Mouse (Mus musculus) MEL (cell line): ENCODE measurements around the gene Eps15. TPM values are rescaled to one million over a fixed set of nuclear protein-coding genes. Genes with fewer than 3 reads are reported as not detected.

ENCODE experiments used
- DNase-seq: peaks from one replicate; pipeline ENCODE4 v3.0.0; 2011; ENCODE audit warnings: low read depth, low spot score
- H3K27ac ChIP-seq: 2 replicates; pipeline ENCODE4 v1.5.1; 2012; ENCODE audit warnings: low read depth, mild to moderate bottlenecking, control low read depth, low read length, moderate library complexity; ENCODE audit not compliant: control insufficient read depth
- H3K27me3 ChIP-seq, 2 experiments: fragments of 150-350 bp in 1 of 2; sonication (generic) in 1 of 2; 2 replicates each; pipeline ENCODE4 v1.6.1; 2012; ENCODE audit warnings: low read length in 2 of 2, mild to moderate bottlenecking in 2 of 2, improper control_type of control experiment in 1 of 2, moderate library complexity in 1 of 2; ENCODE audit not compliant: insufficient read depth in 2 of 2, control insufficient read depth in 1 of 2
- H3K36me3 ChIP-seq, 2 experiments: 2 replicates each; pipeline ENCODE4 v1.6.1; 2012 to 2014; ENCODE audit warnings: low read length in 2 of 2, improper control_type of control experiment in 1 of 2, inconsistent platforms in 1 of 2, mild to moderate bottlenecking in 1 of 2; ENCODE audit not compliant: insufficient read depth in 2 of 2, control insufficient read depth in 1 of 2
- H3K4me1 ChIP-seq, 2 experiments: fragments of 150-350 bp in 1 of 2; sonication (generic) in 1 of 2; 2 replicates each; pipeline ENCODE4 v1.6.1; 2012; ENCODE audit warnings: low read length in 2 of 2, improper control_type of control experiment in 1 of 2, mild to moderate bottlenecking in 1 of 2; ENCODE audit not compliant: insufficient read depth in 2 of 2, control insufficient read depth in 1 of 2
- H3K4me3 ChIP-seq, 2 experiments: fragments of 150-350 bp in 1 of 2; sonication (generic) in 1 of 2; 2 replicates each; pipeline ENCODE4 v1.5.1; 2012; ENCODE audit warnings: low read depth in 2 of 2, low read length in 2 of 2, mild to moderate bottlenecking in 2 of 2, moderate library complexity in 2 of 2, control low read depth in 1 of 2, improper control_type of control experiment in 1 of 2; ENCODE audit not compliant: control insufficient read depth in 1 of 2, insufficient read depth in 1 of 2
- H3K79me2 ChIP-seq: 2 replicates; pipeline ENCODE4 v1.6.1; 2012; ENCODE audit warnings: mild to moderate bottlenecking, low read length, moderate library complexity; ENCODE audit not compliant: control insufficient read depth, poor library complexity, insufficient read depth
- H3K9ac ChIP-seq: 2 replicates; pipeline ENCODE4 v1.6.1; 2012; ENCODE audit warnings: low read depth, mild to moderate bottlenecking, control low read depth, low read length, moderate library complexity; ENCODE audit not compliant: control insufficient read depth, poor library complexity, severe bottlenecking
- H3K9me3 ChIP-seq: fragments of 150-350 bp; sonication (generic); replicated peaks from 2 replicates; pipeline ENCODE4 v1.6.1; 2012; ENCODE audit warnings: mild to moderate bottlenecking, low read length, improper control_type of control experiment, moderate library complexity; ENCODE audit not compliant: insufficient read depth
- BHLHE40 ChIP-seq: IDR thresholded peaks from 2 replicates; pipeline ENCODE4 v1.6.1; 2012; ENCODE audit warnings: low read depth, mild to moderate bottlenecking, inconsistent platforms, low read length, improper control_type of control experiment, borderline replicate concordance
- CTCF ChIP-seq, 3 experiments: IDR thresholded peaks in 2 of 3; conservative IDR thresholded peaks in 1 of 3; 2 replicates each; pipeline ENCODE4 v1.5.1; 2011 to 2012; ENCODE audit warnings: low read length in 3 of 3, low read depth in 2 of 3, mild to moderate bottlenecking in 2 of 3, improper control_type of control experiment in 1 of 3, inconsistent platforms in 1 of 3, mixed read lengths in 1 of 3, moderate library complexity in 1 of 3; ENCODE audit not compliant: control insufficient read depth in 1 of 3, insufficient read depth in 1 of 3, poor library complexity in 1 of 3, severe bottlenecking in 1 of 3
- ELF1 ChIP-seq: IDR thresholded peaks from 2 replicates; pipeline ENCODE4 v1.6.1; 2014; ENCODE audit warnings: low read depth, mild to moderate bottlenecking, inconsistent platforms, low read length, improper control_type of control experiment, moderate library complexity
- EP300 ChIP-seq, 2 experiments: IDR thresholded peaks; 2 replicates each; pipeline ENCODE4 v1.6.1; 2011; ENCODE audit warnings: improper control_type of control experiment in 2 of 2, low read length in 2 of 2, low read depth in 1 of 2, mild to moderate bottlenecking in 1 of 2
- ETS1 ChIP-seq: IDR thresholded peaks from 2 replicates; pipeline ENCODE4 v1.6.1; 2012; ENCODE audit warnings: low read depth, mild to moderate bottlenecking, inconsistent platforms, low read length, improper control_type of control experiment, moderate library complexity
- GABPA ChIP-seq: IDR thresholded peaks from 2 replicates; pipeline ENCODE4 v1.6.1; 2012; ENCODE audit warnings: low read depth, mild to moderate bottlenecking, inconsistent platforms, low read length, improper control_type of control experiment, moderate library complexity
- GATA1 ChIP-seq: IDR thresholded peaks from 2 replicates; pipeline ENCODE4 v1.6.1; 2011; ENCODE audit warnings: low read depth, low read length, improper control_type of control experiment
- HCFC1 ChIP-seq: IDR thresholded peaks from 2 replicates; pipeline ENCODE4 v1.6.1; 2012; ENCODE audit warnings: low read depth, mild to moderate bottlenecking, inconsistent platforms, low read length, improper control_type of control experiment, moderate library complexity
- JUND ChIP-seq: IDR thresholded peaks from 2 replicates; pipeline ENCODE4 v1.6.1; 2011; ENCODE audit warnings: low read depth, mild to moderate bottlenecking, improper control_type of control experiment, low read length
- MAFK ChIP-seq: IDR thresholded peaks from 2 replicates; pipeline ENCODE4 v1.6.1; 2011; ENCODE audit warnings: low read depth, mild to moderate bottlenecking, low read length, improper control_type of control experiment, borderline replicate concordance
- MAX ChIP-seq: IDR thresholded peaks from 2 replicates; pipeline ENCODE4 v1.6.1; 2011; ENCODE audit warnings: low read length, improper control_type of control experiment
- MEF2A ChIP-seq: IDR thresholded peaks from 2 replicates; pipeline ENCODE4 v1.6.1; 2014; ENCODE audit warnings: low read depth, mild to moderate bottlenecking, inconsistent platforms, low read length, improper control_type of control experiment; ENCODE audit not compliant: poor library complexity, insufficient replicate concordance, severe bottlenecking; ENCODE audit errors: extremely low read depth
- MXI1 ChIP-seq: IDR thresholded peaks from 2 replicates; pipeline ENCODE4 v1.6.1; 2011; ENCODE audit warnings: mild to moderate bottlenecking, low read depth, low read length, improper control_type of control experiment
- MYB ChIP-seq: IDR thresholded peaks from 2 replicates; pipeline ENCODE4 v1.6.1; 2011; ENCODE audit warnings: mild to moderate bottlenecking, low read depth, low read length, improper control_type of control experiment
- MYC ChIP-seq: IDR thresholded peaks from 2 replicates; pipeline ENCODE4 v1.6.1; 2011; ENCODE audit warnings: low read depth, mild to moderate bottlenecking, low read length, improper control_type of control experiment, moderate library complexity
- NELFE ChIP-seq: IDR thresholded peaks from 2 replicates; pipeline ENCODE4 v1.6.1; 2011; ENCODE audit warnings: low read depth, low read length, improper control_type of control experiment
- POLR2A ChIP-seq, 2 experiments: IDR thresholded peaks; 2 replicates each; pipeline ENCODE4 v1.6.1; 2011 to 2012; ENCODE audit warnings: low read length in 2 of 2, mild to moderate bottlenecking in 2 of 2, control low read depth in 1 of 2, improper control_type of control experiment in 1 of 2, low read depth in 1 of 2, moderate library complexity in 1 of 2; ENCODE audit not compliant: control insufficient read depth in 1 of 2, insufficient read depth in 1 of 2, poor library complexity in 1 of 2
- POLR2AphosphoS2 ChIP-seq: IDR thresholded peaks from 2 replicates; pipeline ENCODE4 v1.6.1; 2011; ENCODE audit warnings: low read length, improper control_type of control experiment
- RCOR1 ChIP-seq: IDR thresholded peaks from 2 replicates; pipeline ENCODE4 v1.6.1; 2012; ENCODE audit warnings: low read depth, mild to moderate bottlenecking, inconsistent platforms, low read length, improper control_type of control experiment
- SIN3A ChIP-seq: IDR thresholded peaks from 2 replicates; pipeline ENCODE4 v1.6.1; 2012; ENCODE audit warnings: low read length, improper control_type of control experiment, inconsistent platforms
- TAL1 ChIP-seq: IDR thresholded peaks from 2 replicates; pipeline ENCODE4 v1.6.1; 2012; ENCODE audit warnings: mild to moderate bottlenecking, inconsistent platforms, low read length, moderate library complexity, mixed read lengths
- TCF12 ChIP-seq: IDR thresholded peaks from 2 replicates; pipeline ENCODE4 v1.6.1; 2014; ENCODE audit warnings: low read depth, mild to moderate bottlenecking, inconsistent platforms, low read length, improper control_type of control experiment, moderate library complexity
- UBTF ChIP-seq: IDR thresholded peaks from 2 replicates; pipeline ENCODE4 v1.6.1; 2012; ENCODE audit warnings: low read depth, mild to moderate bottlenecking, inconsistent platforms, low read length, improper control_type of control experiment, moderate library complexity, borderline replicate concordance; ENCODE audit not compliant: insufficient read depth
- USF1 ChIP-seq: IDR thresholded peaks from 2 replicates; pipeline ENCODE4 v1.6.1; 2014; ENCODE audit warnings: low read depth, mild to moderate bottlenecking, inconsistent platforms, low read length, improper control_type of control experiment, moderate library complexity
- ZMIZ1 ChIP-seq: IDR thresholded peaks from 2 replicates; pipeline ENCODE4 v1.6.1; 2012; ENCODE audit warnings: low read depth, mild to moderate bottlenecking, inconsistent platforms, low read length, improper control_type of control experiment, moderate library complexity
- polyA plus RNA-seq, 2 experiments: library from polyadenylated mRNA; stranded (reverse) in 1 of 2; unstranded in 1 of 2; fragments of >175 nt in 1 of 2; fragments of >200 nt in 1 of 2; gene quantifications; 2 replicates each; pipeline versions ENCODE4 v1.2.1 to v1.2.4; 2012; ENCODE audit warnings: low replicate concordance in 2 of 2, low read depth in 1 of 2; ENCODE audit not compliant: insufficient read length in 2 of 2, insufficient read depth in 1 of 2, missing spikeins in 1 of 2
- total RNA-seq: library from RNA; depleted of rRNA; stranded (reverse); fragments of 300-350 nt; gene quantifications from 2 replicates; pipeline ENCODE4 v1.2.3, GENCODE M21; 2012

Gene Eps15
- total and polyA plus RNA-seq, 3 experiments, result 19.7 to 107 (median 53.3) TPM

DNA sequence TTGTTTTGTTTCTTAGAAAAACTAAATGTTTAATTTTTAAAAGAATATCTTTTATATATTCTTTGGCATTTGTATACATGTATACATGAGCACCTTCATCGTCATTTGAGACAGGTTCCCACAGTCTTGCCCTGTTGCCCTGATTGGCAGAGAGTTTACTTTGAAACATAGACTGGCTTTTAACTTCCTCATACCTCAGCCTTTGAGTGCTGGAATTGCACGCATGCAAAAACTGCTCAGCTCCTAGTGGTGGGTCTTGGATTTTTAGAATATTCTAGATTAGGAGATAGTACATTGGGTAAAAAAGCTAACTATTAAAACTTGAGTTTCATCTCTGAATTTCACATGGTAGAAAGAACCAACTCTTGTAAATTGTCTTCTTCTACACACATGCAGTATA, 24.7 kb upstream of the Eps15 start:
- H3K79me2 ChIP-seq, result no peaks in the 10 kb centered on the region
- no peak for TF ChIP-seq MEF2A
- TF ChIP-seq CTCF (IDR thresholded peaks at IDR 0.05 in 2 of 3, conservative IDR thresholded peaks at IDR 0.05 in 1 of 3; ENCODE audit: control insufficient read depth in 1 of 3, insufficient read depth in 1 of 3, low read depth in 2 of 3, low read length in 3 of 3, poor library complexity in 1 of 3, severe bottlenecking in 1 of 3), result peak in 2 of 3 experiments; percentile 11 to 26; a peak in 2 of 6 replicates
- no peak for TF ChIP-seq BHLHE40
- no peak for TF ChIP-seq POLR2AphosphoS2
- no peak for TF ChIP-seq JUND
- TF ChIP-seq ETS1, result no peak
- peak; percentile 30 for TF ChIP-seq SIN3A
- no peak for TF ChIP-seq MYB
- 0 out of 2 replicates have a peak, but pooled peaks have one; percentile 46 for TF ChIP-seq HCFC1
- TF ChIP-seq MXI1, result peak; percentile 63
- no peak for TF ChIP-seq USF1
- TF ChIP-seq TAL1, result no peak
- TF ChIP-seq ELF1, result no peak
- TF ChIP-seq MYC, result 0 out of 2 replicates have a peak, but pooled peaks have one; percentile 35
- TF ChIP-seq MAFK, result peak; percentile 58; the same call in 1 of the 2 replicates
- peaks cover 17 to 25% of the 10 kb centered on the region in 2 experiments for H3K4me1 ChIP-seq
- peak overlapping the region; percentile 47 for H3K27ac ChIP-seq
- peak overlapping the region; percentile 18 to 40; a peak in 3 of 4 replicates for H3K4me3 ChIP-seq
- no peaks in the 10 kb centered on the region for H3K9me3 ChIP-seq
- peaks cover 0 to 27% of the 10 kb centered on the region in 2 experiments; a peak in 2 of 4 replicates for H3K36me3 ChIP-seq
- H3K9ac ChIP-seq, result no peak overlapping the region
- DNase-seq, result peak; percentile 76
- no peaks in the 10 kb centered on the region for H3K27me3 ChIP-seq

DNA sequence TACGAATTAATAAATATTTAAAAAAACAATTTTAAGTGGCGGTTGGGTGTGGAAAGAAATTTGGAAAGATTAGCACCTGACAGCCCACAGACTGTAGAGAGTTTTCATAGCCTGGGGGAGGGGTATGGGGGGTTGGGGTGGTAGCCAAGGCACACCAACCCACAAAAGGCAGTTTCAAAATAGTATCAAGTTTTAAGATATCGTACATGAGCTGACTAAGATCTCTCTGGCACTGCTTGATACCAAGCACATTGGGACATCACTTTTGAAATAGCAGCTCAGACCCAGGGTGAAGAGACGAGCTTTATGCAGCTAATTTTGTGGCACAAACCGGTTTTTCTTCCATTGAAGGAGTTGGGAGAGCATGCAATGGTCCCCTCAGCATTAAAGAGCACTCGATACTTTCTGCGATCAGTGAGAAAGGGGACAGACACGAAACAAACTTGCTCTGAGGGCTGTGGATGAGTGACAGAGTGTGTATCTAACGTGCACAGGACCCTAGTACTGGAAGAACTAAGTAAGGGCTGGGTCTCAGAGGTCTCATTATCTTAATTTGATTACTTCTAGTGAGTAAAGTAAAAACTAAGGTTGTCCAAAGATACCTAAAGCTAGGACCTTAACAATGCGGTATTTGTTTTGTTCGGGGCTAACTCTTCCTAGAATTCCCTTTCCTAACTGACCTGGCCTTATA, 24.2 kb upstream of the Eps15 start:
- DNase-seq, result peak; percentile 52
- H3K27me3 ChIP-seq, result no peaks in the 10 kb centered on the region
- peak overlapping the region; percentile 17 to 40 for H3K4me3 ChIP-seq
- peak overlapping the region; percentile 20; the same call in 1 of the 2 replicates for H3K9ac ChIP-seq
- peaks cover 0 to 30% of the 10 kb centered on the region in 2 experiments; a peak in 2 of 4 replicates for H3K36me3 ChIP-seq
- peaks cover 17 to 25% of the 10 kb centered on the region in 2 experiments for H3K4me1 ChIP-seq
- TF ChIP-seq NELFE (no peak), POLR2A (IDR thresholded peaks at IDR 0.05; ENCODE audit: control insufficient read depth in 1 of 2, insufficient read depth in 1 of 2, low read depth in 1 of 2, low read length in 2 of 2, poor library complexity in 1 of 2) (no peak), TCF12 (peak; percentile 64), MEF2A (peak; percentile 59; the same call in 1 of the 2 replicates), GABPA (no peak), ZMIZ1 (no peak), ETS1 (peak; percentile 43; the same call in 1 of the 2 replicates), EP300 (IDR thresholded peaks at IDR 0.05; ENCODE audit: low read depth in 1 of 2, low read length in 2 of 2) (peak in 1 of 2 experiments; percentile 62; a peak in 2 of 4 replicates), SIN3A (peak; percentile 14; the same call in 1 of the 2 replicates), HCFC1 (0 out of 2 replicates have a peak, but pooled peaks have one; percentile 9), RCOR1 (no peak; the same call in 1 of the 2 replicates), TAL1 (0 out of 2 replicates have a peak, but pooled peaks have one; percentile 3), MXI1 (peak; percentile 41), UBTF (no peak), MAX (no peak), GATA1 (peak; percentile 22; the same call in 1 of the 2 replicates), BHLHE40 (0 out of 2 replicates have a peak, but pooled peaks have one; percentile 13)
- no peaks in the 10 kb centered on the region for H3K9me3 ChIP-seq
- no peaks in the 10 kb centered on the region for H3K79me2 ChIP-seq
- H3K27ac ChIP-seq, result peak overlapping the region; percentile 46
